Mouse (Mus musculus): ENCODE measurements around the gene A230050P20Rik. TPM values are rescaled to one million over a fixed set of nuclear protein-coding genes. Genes with fewer than 3 reads are reported as not detected.

Gene A230050P20Rik
- polyA plus RNA-seq, 1 experiment from 2014 or later = 6.3 TPM

GRCm38 (mm10) chr9:20866879-20867278 lies 1.6 kb upstream of the A230050P20Rik start:
- 61% methylated on average over 3 of the region's 3 CpGs for WGBS

GRCm38 (mm10) chr9:20869246-20869645 lies 804 bp downstream of the A230050P20Rik start:
- WGBS = 8% methylated on average over 16 of the region's 19 CpGs
- H3K9ac ChIP-seq (ENCODE audit: low read depth, low read length) = peak overlapping the region; percentile 61; the same call in 1 of the 2 replicates
- peak overlapping the region; percentile 49 for H3K4me3 ChIP-seq (ENCODE audit: low read depth, low read length)
- no peak for ATAC-seq (ENCODE audit: low read depth)
- no peaks in the 10 kb centered on the region for H3K36me3 ChIP-seq (ENCODE audit: control insufficient read depth, insufficient read depth, low read length)
- H3K4me1 ChIP-seq (ENCODE audit: control insufficient read depth, insufficient read depth, low read length) = no peaks in the 10 kb centered on the region
- peaks cover 36% of the 10 kb centered on the region for H3K27me3 ChIP-seq (replicated peaks; ENCODE audit: control insufficient read depth, insufficient read depth, low read length)
- H3K4me2 ChIP-seq (ENCODE audit: low read depth, low read length) = peak overlapping the region; percentile 59
- no peaks in the 10 kb centered on the region for H3K9me3 ChIP-seq (ENCODE audit: control insufficient read depth, low read length)
- H3K27ac ChIP-seq (replicated peaks; ENCODE audit: low read depth, low read length) = no peak overlapping the region
- DNase-seq (ENCODE audit: low spot score) = no peak

More at GRCm38 (mm10) chr9:20866879-20867278, 1.6 kb upstream of the A230050P20Rik start:
- H3K4me3 ChIP-seq (ENCODE audit: low read depth, low read length) = no peak overlapping the region
- H3K9ac ChIP-seq (ENCODE audit: low read depth, low read length) = no peak overlapping the region
- H3K9me3 ChIP-seq (ENCODE audit: control insufficient read depth, low read length) = no peaks in the 10 kb centered on the region
- no peak overlapping the region for H3K4me2 ChIP-seq (ENCODE audit: low read depth, low read length)
- no peak overlapping the region for H3K27ac ChIP-seq (replicated peaks; ENCODE audit: low read depth, low read length)
- H3K27me3 ChIP-seq (replicated peaks; ENCODE audit: control insufficient read depth, insufficient read depth, low read length) = peaks cover 36% of the 10 kb centered on the region
- DNase-seq (ENCODE audit: low spot score) (no peak), ATAC-seq (ENCODE audit: low read depth) (no peak)
- H3K36me3 ChIP-seq (ENCODE audit: control insufficient read depth, insufficient read depth, low read length) = no peaks in the 10 kb centered on the region
- no peaks in the 10 kb centered on the region for H3K4me1 ChIP-seq (ENCODE audit: control insufficient read depth, insufficient read depth, low read length)

DNA sequence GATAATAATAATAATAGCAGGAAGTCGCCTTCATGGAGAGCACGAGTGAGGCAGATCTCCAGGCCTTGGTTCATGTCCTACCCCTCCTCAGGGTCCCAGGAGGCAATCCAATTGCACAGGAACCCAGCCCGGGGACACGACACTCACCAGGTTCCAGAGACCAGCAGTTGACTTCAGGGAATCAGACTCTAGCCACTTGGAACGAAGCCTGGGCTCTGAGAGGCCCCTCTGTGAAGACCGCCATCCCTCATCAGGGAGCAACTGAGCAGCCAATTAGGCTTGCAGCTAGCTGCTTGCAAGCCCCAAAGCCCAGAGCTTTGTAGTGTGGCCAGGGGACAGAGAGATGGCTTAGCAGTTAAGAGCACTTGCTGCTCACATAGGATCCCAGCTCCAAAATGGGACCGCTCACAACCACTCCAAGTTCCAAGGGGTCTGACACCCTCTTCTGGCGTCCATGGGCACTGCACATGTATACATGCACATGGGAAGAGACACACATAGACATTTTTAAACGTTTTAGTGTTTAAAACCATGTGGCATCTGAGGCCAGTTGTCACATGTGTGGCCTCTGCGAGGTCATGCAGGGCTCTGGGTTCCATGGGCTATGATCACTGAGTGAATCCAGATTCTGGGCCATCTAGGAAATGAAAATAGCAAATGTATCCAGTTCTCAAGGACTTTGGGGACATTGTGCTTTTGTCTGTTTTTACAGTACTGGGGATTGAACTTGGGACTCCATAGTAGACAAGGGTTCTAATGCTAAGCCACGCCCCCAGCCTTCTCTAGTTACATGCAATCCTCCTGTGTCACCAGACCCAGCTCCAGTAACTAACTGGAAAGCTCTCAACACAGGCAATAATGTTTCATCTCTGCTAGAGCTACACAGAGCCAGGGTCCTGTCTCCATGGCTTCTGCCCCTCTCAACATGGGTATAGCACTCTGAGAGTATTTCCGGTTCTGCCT lies 2.0 kb downstream of the A230050P20Rik start:
- H3K27me3 ChIP-seq (replicated peaks; ENCODE audit: control insufficient read depth, insufficient read depth, low read length) = peaks cover 36% of the 10 kb centered on the region
- no peak for ATAC-seq (ENCODE audit: low read depth)

DNA sequence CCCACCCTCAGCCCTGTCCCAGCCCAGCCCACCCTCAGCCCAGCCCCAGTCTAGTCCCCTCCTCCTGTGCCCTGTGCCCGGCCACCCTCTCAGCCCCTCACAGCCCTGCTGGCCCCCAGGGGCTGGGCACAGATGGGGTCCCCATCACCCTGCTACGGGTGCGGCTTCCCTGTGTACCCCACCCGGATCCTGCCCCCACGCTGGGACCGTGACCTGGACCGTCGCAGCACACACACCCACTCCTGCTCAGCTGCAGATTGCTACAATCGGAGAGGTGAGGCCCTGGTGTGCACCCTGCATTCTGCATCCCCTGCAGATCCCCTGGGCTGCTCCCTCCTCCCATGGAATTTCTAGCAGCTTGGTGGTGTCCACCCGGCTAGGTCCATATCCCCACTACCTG lies 4.5 kb downstream of the A230050P20Rik start:
- no peak for ATAC-seq (ENCODE audit: low read depth)
- DNase-seq (ENCODE audit: low spot score) = no peak
- Histone ChIP-seq H3K9ac (ENCODE audit: low read depth, low read length) (no peak overlapping the region), H3K27me3 (replicated peaks; ENCODE audit: control insufficient read depth, insufficient read depth, low read length) (peaks cover 29% of the 10 kb centered on the region), H3K27ac (replicated peaks; ENCODE audit: low read depth, low read length) (no peak overlapping the region), H3K4me3 (ENCODE audit: low read depth, low read length) (no peak overlapping the region), H3K9me3 (ENCODE audit: control insufficient read depth, low read length) (no peaks in the 10 kb centered on the region), H3K4me2 (ENCODE audit: low read depth, low read length) (no peak overlapping the region), H3K4me1 (ENCODE audit: control insufficient read depth, insufficient read depth, low read length) (no peaks in the 10 kb centered on the region), H3K36me3 (ENCODE audit: control insufficient read depth, insufficient read depth, low read length) (no peaks in the 10 kb centered on the region)
- 70% methylated on average over 4 of the region's 10 CpGs for WGBS

More for the DNA sequence above, 2.0 kb downstream of the A230050P20Rik start:
- Histone ChIP-seq H3K4me3 (ENCODE audit: low read depth, low read length) (no peak overlapping the region), H3K4me2 (ENCODE audit: low read depth, low read length) (no peak overlapping the region), H3K9me3 (ENCODE audit: control insufficient read depth, low read length) (no peaks in the 10 kb centered on the region), H3K9ac (ENCODE audit: low read depth, low read length) (no peak overlapping the region), H3K27ac (replicated peaks; ENCODE audit: low read depth, low read length) (no peak overlapping the region), H3K4me1 (ENCODE audit: control insufficient read depth, insufficient read depth, low read length) (no peaks in the 10 kb centered on the region), H3K36me3 (ENCODE audit: control insufficient read depth, insufficient read depth, low read length) (no peaks in the 10 kb centered on the region)
- 70% methylated on average over 12 of the region's 12 CpGs for WGBS
- DNase-seq (ENCODE audit: low spot score) = no peak

GRCm38 (mm10) chr9:20873521-20873920 lies 5.1 kb downstream of the A230050P20Rik start:
- Histone ChIP-seq H3K27ac (replicated peaks; ENCODE audit: low read depth, low read length) (no peak overlapping the region), H3K9me3 (ENCODE audit: control insufficient read depth, low read length) (no peaks in the 10 kb centered on the region), H3K4me1 (ENCODE audit: control insufficient read depth, insufficient read depth, low read length) (no peaks in the 10 kb centered on the region), H3K27me3 (replicated peaks; ENCODE audit: control insufficient read depth, insufficient read depth, low read length) (peaks cover 24% of the 10 kb centered on the region), H3K4me3 (ENCODE audit: low read depth, low read length) (no peak overlapping the region), H3K36me3 (ENCODE audit: control insufficient read depth, insufficient read depth, low read length) (no peaks in the 10 kb centered on the region), H3K9ac (ENCODE audit: low read depth, low read length) (no peak overlapping the region), H3K4me2 (ENCODE audit: low read depth, low read length) (no peak overlapping the region)
- whole genome bisulfite sequencing = 80% methylated on average over 12 of the region's 12 CpGs
- DNase-seq (ENCODE audit: low spot score) = no peak
- ATAC-seq (ENCODE audit: low read depth) = no peak

- DNase-seq (ENCODE audit: low spot score) = no peak
- peaks cover 7% of the 10 kb centered on the region for H3K27me3 ChIP-seq (replicated peaks; ENCODE audit: control insufficient read depth, insufficient read depth, low read length)
- H3K9ac ChIP-seq (ENCODE audit: low read depth, low read length) = no peak overlapping the region
- H3K27ac ChIP-seq (replicated peaks; ENCODE audit: low read depth, low read length) = no peak overlapping the region
- H3K4me2 ChIP-seq (ENCODE audit: low read depth, low read length) = no peak overlapping the region
- ATAC-seq (ENCODE audit: low read depth) = no peak
- WGBS = 61% methylated on average over 22 of the region's 23 CpGs
- H3K9me3 ChIP-seq (ENCODE audit: control insufficient read depth, low read length) = no peaks in the 10 kb centered on the region
- H3K36me3 ChIP-seq (ENCODE audit: control insufficient read depth, insufficient read depth, low read length) = no peaks in the 10 kb centered on the region
- no peak overlapping the region for H3K4me3 ChIP-seq (ENCODE audit: low read depth, low read length)
- H3K4me1 ChIP-seq (ENCODE audit: control insufficient read depth, insufficient read depth, low read length) = no peaks in the 10 kb centered on the region
Measured at GRCm38 (mm10) chr9:20875021-20875790, 6.8 kb downstream of the A230050P20Rik start.

DNA sequence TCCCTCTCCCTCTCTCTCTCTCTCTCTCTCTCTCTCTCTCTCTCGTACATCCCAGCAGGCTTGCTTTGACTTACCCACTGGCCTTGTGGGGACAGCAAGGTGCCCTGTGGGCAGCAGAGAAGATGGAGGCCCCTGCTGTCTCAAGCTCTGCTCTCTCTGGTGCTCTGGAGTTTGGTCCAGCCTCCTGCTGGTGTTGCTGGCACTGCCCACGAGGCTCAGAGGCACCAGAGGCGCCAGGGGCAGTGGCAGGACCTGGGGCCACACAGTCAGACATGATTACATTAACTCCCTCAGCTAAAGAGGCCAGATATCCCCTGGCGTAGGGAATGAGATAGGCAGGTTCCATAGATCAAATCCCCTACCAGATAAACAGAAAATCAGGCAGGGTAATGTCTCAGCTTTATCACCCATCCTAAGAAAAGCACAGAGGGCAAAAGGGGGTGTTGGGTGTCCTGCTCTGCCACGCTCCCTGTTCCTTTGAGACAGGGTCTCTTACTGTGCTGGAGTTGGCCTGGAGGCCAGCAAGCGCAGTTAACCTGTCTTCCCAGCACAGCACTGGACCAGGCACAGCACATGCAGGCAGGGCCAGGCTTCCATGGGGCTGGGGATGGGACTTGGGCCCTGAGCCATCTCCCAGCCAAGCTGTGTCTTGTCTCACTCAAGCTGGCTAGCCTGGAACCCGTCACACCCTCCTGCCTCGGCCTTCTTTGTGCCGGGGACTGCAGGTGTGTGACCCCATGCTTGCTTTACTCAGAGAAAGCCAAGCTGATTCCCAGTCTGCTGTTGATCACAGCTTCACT lies 8.1 kb downstream of the A230050P20Rik start:
- Histone ChIP-seq H3K9me3 (ENCODE audit: control insufficient read depth, low read length) (no peaks in the 10 kb centered on the region), H3K4me1 (ENCODE audit: control insufficient read depth, insufficient read depth, low read length) (no peaks in the 10 kb centered on the region), H3K27me3 (replicated peaks; ENCODE audit: control insufficient read depth, insufficient read depth, low read length) (no peaks in the 10 kb centered on the region), H3K9ac (ENCODE audit: low read depth, low read length) (no peak overlapping the region), H3K4me2 (ENCODE audit: low read depth, low read length) (no peak overlapping the region), H3K4me3 (ENCODE audit: low read depth, low read length) (no peak overlapping the region), H3K36me3 (ENCODE audit: control insufficient read depth, insufficient read depth, low read length) (no peaks in the 10 kb centered on the region), H3K27ac (replicated peaks; ENCODE audit: low read depth, low read length) (no peak overlapping the region)
- ATAC-seq (ENCODE audit: low read depth) (no peak), DNase-seq (ENCODE audit: low spot score) (no peak)
- WGBS = 63% methylated on average over 8 of the region's 9 CpGs
